Mouse (Mus musculus) megakaryocyte, embryonic 14.5 days (primary cell): ENCODE measurements at regions not wholly inside any gene's neighbourhood (a gene's known extent, or its start where the extent isn't known, plus 50 kb on each side); places are given as distances from the start of the nearest gene placed in this dataset.

Experiments
- FLI1 ChIP-seq: IDR thresholded peaks from 2 replicates; pipeline ENCODE4 v1.6.1; 2012; ENCODE audit warnings: low read length, inconsistent platforms, mixed read lengths
- GATA1 ChIP-seq: IDR thresholded peaks from 3 replicates; pipeline ENCODE4 v1.6.1; 2012; ENCODE audit warnings: mixed read lengths, low read length, inconsistent platforms, borderline replicate concordance

- TF ChIP-seq GATA1 (no peak), FLI1 (no peak)
Measured at GRCm38 (mm10) chr10:7390239-7391091, 83.0 kb downstream of the Ulbp1 start.
